Mouse (Mus musculus): Measurements from ENCODE around the gene Lmbr1l.
A peak's percentile ranks its signal among the peaks of the same experiment; 100 is the strongest.
"Not testable (repeated sequence)": the region's sequence is repeated elsewhere in the genome, so short reads cannot be mapped to it uniquely, and the experiment has no call there.

The Lmbr1l gene

GRCm38 (mm10) chr15:98917538-98918498 is at the start of gene Lmbr1l:
Gene Lmbr1l, minus strand, starts transcription at chr15:98918231.
- peak; percentile 97 for DNase-seq (ENCODE audit: low spot score)

GRCm38 (mm10) chr15:98959531-98959930 is 41.5 kb upstream of the Lmbr1l start:
- DNase-seq (ENCODE audit: low spot score) = no peak

GRCm38 (mm10) chr15:98958901-98959420 is 40.9 kb upstream of the Lmbr1l start:
- DNase-seq (ENCODE audit: low spot score) = no peak

GRCm38 (mm10) chr15:98957475-98957874 is 39.4 kb upstream of the Lmbr1l start:
- DNase-seq (ENCODE audit: low spot score) = no peak

GRCm38 (mm10) chr15:98956000-98956399 is 38.0 kb upstream of the Lmbr1l start:
- no peak for DNase-seq (ENCODE audit: low spot score)

GRCm38 (mm10) chr15:98955324-98955723 is 37.3 kb upstream of the Lmbr1l start:
- DNase-seq (ENCODE audit: low spot score) = no peak

GRCm38 (mm10) chr15:98954425-98955253 is 36.6 kb upstream of the Lmbr1l start:
- no peak for DNase-seq (ENCODE audit: low spot score)

GRCm38 (mm10) chr15:98953401-98954356 is 35.6 kb upstream of the Lmbr1l start, which contains the start of the genes Gm49450 and Tuba1a:
Gene Gm49450, minus strand, starts transcription at chr15:98953551.
Gene Tuba1a, minus strand, starts transcription at chr15:98953703.
- peak; percentile 94 for DNase-seq (ENCODE audit: low spot score)

- no peak for DNase-seq (ENCODE audit: low spot score)
Measured at GRCm38 (mm10) chr15:98952751-98953400, 34.8 kb upstream of the Lmbr1l start.

- no peak for DNase-seq (ENCODE audit: low spot score)
Measured at GRCm38 (mm10) chr15:98952063-98952455, 34.0 kb upstream of the Lmbr1l start.

- DNase-seq (ENCODE audit: low spot score) = not testable (repeated sequence)
Measured at GRCm38 (mm10) chr15:98951122-98952062, 33.4 kb upstream of the Lmbr1l start.

GRCm38 (mm10) chr15:98949607-98949892 is 31.5 kb upstream of the Lmbr1l start:
- DNase-seq (ENCODE audit: low spot score) = no peak

GRCm38 (mm10) chr15:98948857-98949606 is 31.0 kb upstream of the Lmbr1l start:
- DNase-seq (ENCODE audit: low spot score) = no peak

- DNase-seq (ENCODE audit: low spot score) = no peak
Measured at GRCm38 (mm10) chr15:98948382-98948781, 30.4 kb upstream of the Lmbr1l start.

- DNase-seq (ENCODE audit: low spot score) = no peak
Measured at GRCm38 (mm10) chr15:98947884-98948283, 29.9 kb upstream of the Lmbr1l start.

GRCm38 (mm10) chr15:98943133-98943532 is 25.1 kb upstream of the Lmbr1l start:
- DNase-seq (ENCODE audit: low spot score) = no peak

GRCm38 (mm10) chr15:98942081-98942480 is 24.1 kb upstream of the Lmbr1l start:
- no peak for DNase-seq (ENCODE audit: low spot score)

- DNase-seq (ENCODE audit: low spot score) = no peak
Measured at GRCm38 (mm10) chr15:98941539-98941938, 23.5 kb upstream of the Lmbr1l start.

GRCm38 (mm10) chr15:98940816-98941215 is 22.8 kb upstream of the Lmbr1l start:
- no peak for DNase-seq (ENCODE audit: low spot score)

Measured in layer of hippocampus, adult 9-10 months (tissue).